Mouse (Mus musculus): Measurements from ENCODE around the gene Mtcl1. TPM values are rescaled to one million over a fixed set of nuclear protein-coding genes. Genes with fewer than 3 reads are reported as not detected.

The Mtcl1 gene
- polyA plus RNA-seq, 1 experiment = 91.0 TPM

GRCm38 (mm10) chr17:66446196-66447006 is 3.1 kb downstream of the Mtcl1 start:
- Histone ChIP-seq H3K27me3 (ENCODE audit: control insufficient read depth, insufficient read depth, low read length, poor library complexity, severe bottlenecking) (no peaks in the 10 kb centered on the region), H3K36me3 (ENCODE audit: control insufficient read depth, insufficient read depth, low read length, poor library complexity, severe bottlenecking) (peaks cover 10% of the 10 kb centered on the region), H3K9ac (ENCODE audit: low read depth, poor library complexity, severe bottlenecking) (peak overlapping the region; percentile 97; the same call in 1 of the 2 replicates), H3K9me3 (replicated peaks; ENCODE audit: control insufficient read depth, insufficient read depth, low read length, poor library complexity, severe bottlenecking) (no peaks in the 10 kb centered on the region), H3K27ac (ENCODE audit: insufficient read depth, low read length) (peak overlapping the region; percentile 41), H3K4me3 (ENCODE audit: low read depth, low read length) (peak overlapping the region; percentile 92), H3K4me1 (ENCODE audit: control insufficient read depth, insufficient read depth, low read length) (no peaks in the 10 kb centered on the region)
- no peak for TF ChIP-seq POLR2A (IDR thresholded peaks at IDR 0.05; ENCODE audit: insufficient read depth, low read length)
- no peak for TF ChIP-seq CTCF (IDR thresholded peaks at IDR 0.05; ENCODE audit: low read depth, low read length)
- peak; percentile 85 for TF ChIP-seq EP300 (IDR thresholded peaks at IDR 0.05; ENCODE audit: insufficient read depth, low read depth, low read length)

DNA sequence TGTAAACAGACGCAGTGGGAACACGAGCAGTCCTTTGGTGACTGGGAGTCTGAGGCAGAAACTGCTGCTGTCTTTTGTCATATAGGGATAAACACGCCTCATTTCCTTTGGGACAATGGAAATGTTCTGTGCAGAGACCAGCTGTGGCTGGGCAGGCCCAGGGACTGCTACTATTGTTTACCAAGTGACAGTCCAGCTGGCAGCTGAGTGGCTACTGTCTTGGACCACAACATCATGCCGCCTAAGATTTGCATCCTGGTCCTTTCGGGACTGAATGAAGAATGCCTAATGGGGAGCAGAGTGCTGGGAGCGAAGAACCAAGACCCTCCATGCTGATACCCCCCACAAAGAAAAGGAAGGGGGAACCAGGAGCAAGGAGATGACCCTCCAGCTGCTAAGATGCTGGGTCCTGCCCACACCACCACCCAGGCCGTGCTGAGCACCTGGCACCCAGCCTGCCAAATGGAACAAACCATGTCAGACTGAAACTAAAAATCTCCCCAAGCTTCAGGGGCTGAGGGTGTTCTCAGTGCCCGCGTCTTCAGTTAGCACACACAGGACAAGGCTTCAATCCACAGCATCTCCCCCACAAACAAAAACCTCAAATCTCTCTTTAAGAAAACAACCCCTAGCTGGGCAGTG is 5.4 kb downstream of the Mtcl1 start:
- Histone ChIP-seq H3K27me3 (ENCODE audit: control insufficient read depth, insufficient read depth, low read length, poor library complexity, severe bottlenecking) (no peaks in the 10 kb centered on the region), H3K4me1 (ENCODE audit: control insufficient read depth, insufficient read depth, low read length) (peaks cover 3% of the 10 kb centered on the region), H3K36me3 (ENCODE audit: control insufficient read depth, insufficient read depth, low read length, poor library complexity, severe bottlenecking) (peaks cover 10% of the 10 kb centered on the region), H3K9me3 (replicated peaks; ENCODE audit: control insufficient read depth, insufficient read depth, low read length, poor library complexity, severe bottlenecking) (no peaks in the 10 kb centered on the region), H3K9ac (ENCODE audit: low read depth, poor library complexity, severe bottlenecking) (no peak overlapping the region), H3K27ac (ENCODE audit: insufficient read depth, low read length) (no peak overlapping the region), H3K4me3 (ENCODE audit: low read depth, low read length) (no peak overlapping the region)
- TF ChIP-seq POLR2A (IDR thresholded peaks at IDR 0.05; ENCODE audit: insufficient read depth, low read length) = no peak
- TF ChIP-seq EP300 (IDR thresholded peaks at IDR 0.05; ENCODE audit: insufficient read depth, low read depth, low read length) = no peak

- H3K36me3 ChIP-seq (ENCODE audit: control insufficient read depth, insufficient read depth, low read length, poor library complexity, severe bottlenecking) = peaks cover 40% of the 10 kb centered on the region
- TF ChIP-seq CTCF (IDR thresholded peaks at IDR 0.05; ENCODE audit: low read depth, low read length) = no peak
- TF ChIP-seq POLR2A (IDR thresholded peaks at IDR 0.05; ENCODE audit: insufficient read depth, low read length) = no peak
- no peak for TF ChIP-seq EP300 (IDR thresholded peaks at IDR 0.05; ENCODE audit: insufficient read depth, low read depth, low read length)
- no peaks in the 10 kb centered on the region for H3K27me3 ChIP-seq (ENCODE audit: control insufficient read depth, insufficient read depth, low read length, poor library complexity, severe bottlenecking)
- H3K27ac ChIP-seq (ENCODE audit: insufficient read depth, low read length) = peak overlapping the region; percentile 99
- H3K9ac ChIP-seq (ENCODE audit: low read depth, poor library complexity, severe bottlenecking) = no peak overlapping the region
- H3K4me1 ChIP-seq (ENCODE audit: control insufficient read depth, insufficient read depth, low read length) = peaks cover 5% of the 10 kb centered on the region
- no peaks in the 10 kb centered on the region for H3K9me3 ChIP-seq (replicated peaks; ENCODE audit: control insufficient read depth, insufficient read depth, low read length, poor library complexity, severe bottlenecking)
- H3K4me3 ChIP-seq (ENCODE audit: low read depth, low read length) = no peak overlapping the region
Measured at GRCm38 (mm10) chr17:66439888-66440287, 9.7 kb downstream of the Mtcl1 start.

DNA sequence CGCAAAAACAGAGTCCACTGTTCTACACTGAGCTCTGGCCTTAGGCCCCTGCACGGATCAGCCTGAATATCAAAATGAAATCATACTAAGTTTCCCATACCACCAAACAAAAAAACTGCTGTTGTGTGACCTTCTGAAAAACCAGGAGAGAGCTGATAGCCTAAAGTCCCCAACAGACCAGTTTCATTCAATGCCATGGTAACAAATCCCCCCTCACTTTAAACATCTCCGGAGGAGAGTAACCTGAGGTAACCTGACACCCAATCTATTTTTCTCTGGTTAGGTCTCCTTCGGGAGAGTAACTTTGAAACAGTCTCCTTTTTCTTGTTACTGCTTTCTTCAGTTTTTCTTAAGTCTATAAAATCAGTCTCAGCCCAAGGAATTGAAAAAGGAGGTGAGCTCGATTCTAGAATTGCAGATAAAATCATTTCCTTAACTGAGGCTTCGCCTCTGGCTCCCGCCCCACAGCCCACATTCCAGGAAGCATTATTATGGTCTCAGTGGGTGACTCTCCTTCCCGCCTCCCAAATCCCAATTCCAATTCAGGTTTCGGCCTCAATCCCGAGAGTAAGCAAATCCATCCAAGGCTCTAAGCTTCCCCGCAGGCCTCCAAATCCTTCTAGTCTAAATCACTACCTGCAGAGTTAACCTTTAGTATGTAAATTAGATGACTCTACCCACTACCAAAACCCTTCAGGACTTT is 10.3 kb downstream of the Mtcl1 start:
- H3K4me3 ChIP-seq (ENCODE audit: low read depth, low read length) = no peak overlapping the region
- peak overlapping the region; percentile 45; the same call in 1 of the 2 replicates for H3K9ac ChIP-seq (ENCODE audit: low read depth, poor library complexity, severe bottlenecking)
- peaks cover 5% of the 10 kb centered on the region for H3K4me1 ChIP-seq (ENCODE audit: control insufficient read depth, insufficient read depth, low read length)
- no peaks in the 10 kb centered on the region for H3K27me3 ChIP-seq (ENCODE audit: control insufficient read depth, insufficient read depth, low read length, poor library complexity, severe bottlenecking)
- peak overlapping the region; percentile 99 for H3K27ac ChIP-seq (ENCODE audit: insufficient read depth, low read length)
- no peaks in the 10 kb centered on the region for H3K9me3 ChIP-seq (replicated peaks; ENCODE audit: control insufficient read depth, insufficient read depth, low read length, poor library complexity, severe bottlenecking)
- TF ChIP-seq EP300 (IDR thresholded peaks at IDR 0.05; ENCODE audit: insufficient read depth, low read depth, low read length) (peak; percentile 82), POLR2A (IDR thresholded peaks at IDR 0.05; ENCODE audit: insufficient read depth, low read length) (no peak)
- H3K36me3 ChIP-seq (ENCODE audit: control insufficient read depth, insufficient read depth, low read length, poor library complexity, severe bottlenecking) = peaks cover 43% of the 10 kb centered on the region

- Histone ChIP-seq H3K4me3 (ENCODE audit: low read depth, low read length) (no peak overlapping the region), H3K36me3 (ENCODE audit: control insufficient read depth, insufficient read depth, low read length, poor library complexity, severe bottlenecking) (peaks cover 44% of the 10 kb centered on the region), H3K27ac (ENCODE audit: insufficient read depth, low read length) (no peak overlapping the region), H3K9me3 (replicated peaks; ENCODE audit: control insufficient read depth, insufficient read depth, low read length, poor library complexity, severe bottlenecking) (no peaks in the 10 kb centered on the region), H3K27me3 (ENCODE audit: control insufficient read depth, insufficient read depth, low read length, poor library complexity, severe bottlenecking) (no peaks in the 10 kb centered on the region), H3K4me1 (ENCODE audit: control insufficient read depth, insufficient read depth, low read length) (peaks cover 5% of the 10 kb centered on the region), H3K9ac (ENCODE audit: low read depth, poor library complexity, severe bottlenecking) (no peak overlapping the region)
- TF ChIP-seq EP300 (IDR thresholded peaks at IDR 0.05; ENCODE audit: insufficient read depth, low read depth, low read length) (no peak), POLR2A (IDR thresholded peaks at IDR 0.05; ENCODE audit: insufficient read depth, low read length) (no peak), CTCF (IDR thresholded peaks at IDR 0.05; ENCODE audit: low read depth, low read length) (no peak)
Measured at GRCm38 (mm10) chr17:66438137-66438536, 11.4 kb downstream of the Mtcl1 start.

All from ES-Bruce4 (cell line).